Mouse (Mus musculus): ENCODE data around the gene Hunk.

The Hunk gene

DNA sequence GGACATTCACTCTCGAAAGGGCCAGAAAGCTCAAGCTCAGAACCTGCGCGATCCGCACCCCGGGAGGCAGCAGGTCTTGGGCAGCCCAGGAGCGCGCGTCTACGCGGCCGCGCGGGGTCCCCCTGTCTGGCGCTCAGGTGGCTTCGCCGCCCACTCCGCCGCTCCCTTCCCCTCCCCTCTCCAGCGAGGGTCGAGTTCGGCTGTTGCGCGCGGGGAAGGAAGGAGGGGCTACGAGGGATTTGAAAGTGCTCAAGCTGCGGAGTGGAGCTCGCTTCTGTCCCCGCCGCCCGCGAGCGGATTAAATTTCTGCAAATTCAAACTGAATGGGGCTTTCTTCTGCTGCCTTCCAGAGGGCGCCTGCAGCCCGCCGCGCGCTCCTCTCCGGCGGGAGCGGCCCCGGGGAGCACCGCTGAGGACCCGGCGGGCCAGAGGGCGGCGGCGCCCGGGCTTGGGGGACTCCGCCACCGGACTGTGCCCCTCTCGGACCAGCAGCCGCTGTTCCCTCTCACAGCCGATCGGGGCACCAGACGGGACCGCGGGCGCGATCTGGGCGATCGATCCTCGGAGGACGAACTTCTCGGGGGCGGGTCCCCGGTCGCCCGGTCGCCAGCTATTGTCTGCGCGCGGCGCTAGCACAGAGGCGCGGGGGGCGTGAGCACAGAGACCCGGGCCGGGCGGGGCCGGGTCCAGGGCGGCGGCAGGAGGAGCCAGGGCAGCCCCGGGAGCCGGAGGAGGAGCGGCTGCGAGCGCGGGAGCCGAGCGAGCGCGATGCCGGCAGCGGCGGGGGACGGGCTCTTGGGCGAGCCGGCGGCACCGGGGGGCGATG, at the start of gene Hunk:
Gene Hunk (plus strand): TSS at position 326 of the 826 bp plus-strand sequence.
- DNase-seq (ENCODE audit: low spot score in 2 of 2) = no peak

- no peak for DNase-seq (ENCODE audit: low spot score in 2 of 2)
Observed at GRCm38 (mm10) chr16:90339026-90339425, 46.8 kb upstream of the Hunk start.

DNA sequence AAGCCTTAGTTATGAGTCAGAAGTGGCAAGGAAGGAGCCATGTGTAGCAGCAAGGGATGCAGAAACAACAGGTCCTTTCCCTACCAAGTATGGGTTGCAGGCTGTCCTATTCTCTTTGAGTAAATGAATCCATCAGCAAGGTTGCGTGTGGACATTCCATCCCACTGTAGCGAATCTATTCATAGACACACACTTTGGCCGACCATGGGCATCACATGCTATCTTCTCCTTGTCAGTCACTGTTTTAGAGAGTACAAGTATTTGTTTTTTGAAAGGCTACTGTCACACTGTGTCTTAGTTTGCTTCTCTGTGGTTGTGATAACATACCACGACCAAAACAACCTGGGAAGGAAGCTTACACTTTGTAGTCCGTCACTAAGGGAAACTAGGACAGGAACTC, 44.7 kb upstream of the Hunk start:
- no peak for DNase-seq (ENCODE audit: low spot score in 2 of 2)

DNA sequence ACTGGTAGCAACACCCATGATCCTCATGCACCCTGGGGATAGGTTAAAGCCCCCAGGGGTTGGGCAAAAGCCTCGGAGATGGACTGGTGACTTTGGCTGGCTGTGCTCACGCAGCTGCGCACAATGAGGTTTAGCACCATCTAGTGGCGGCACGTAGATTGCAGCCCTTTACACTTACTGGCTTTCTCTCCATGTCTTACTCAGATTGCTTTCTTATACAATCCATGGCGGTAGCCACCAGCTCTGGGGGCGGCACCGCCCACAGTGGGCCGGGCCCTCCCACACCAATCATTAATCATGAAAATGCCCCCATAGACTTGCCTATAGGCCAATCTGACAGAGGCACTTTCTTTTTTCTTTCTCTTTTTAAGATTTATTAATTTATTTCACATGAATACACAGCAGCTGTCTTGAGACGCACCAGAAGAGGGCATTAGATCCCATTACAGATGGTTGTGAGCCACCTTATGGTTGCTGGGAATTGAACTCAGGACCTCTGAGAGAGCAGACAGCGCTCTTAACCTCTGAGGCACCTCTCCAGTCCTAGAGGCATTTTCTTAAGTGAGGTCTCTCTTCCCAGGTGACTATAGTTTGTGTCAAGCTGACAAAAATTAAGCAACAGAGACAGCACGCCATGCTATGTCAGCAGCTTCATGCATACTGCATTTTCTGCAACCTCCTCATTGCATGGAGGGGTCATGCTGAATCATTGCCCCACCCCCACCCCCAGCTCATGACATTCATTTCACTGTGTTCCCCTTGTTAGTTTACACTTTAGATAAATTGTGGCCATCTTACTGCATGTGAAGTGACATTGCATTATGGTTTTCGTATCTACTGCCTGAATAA, 35.9 kb upstream of the Hunk start:
- DNase-seq (ENCODE audit: low spot score in 2 of 2) = peak; percentile 17 to 35

DNA sequence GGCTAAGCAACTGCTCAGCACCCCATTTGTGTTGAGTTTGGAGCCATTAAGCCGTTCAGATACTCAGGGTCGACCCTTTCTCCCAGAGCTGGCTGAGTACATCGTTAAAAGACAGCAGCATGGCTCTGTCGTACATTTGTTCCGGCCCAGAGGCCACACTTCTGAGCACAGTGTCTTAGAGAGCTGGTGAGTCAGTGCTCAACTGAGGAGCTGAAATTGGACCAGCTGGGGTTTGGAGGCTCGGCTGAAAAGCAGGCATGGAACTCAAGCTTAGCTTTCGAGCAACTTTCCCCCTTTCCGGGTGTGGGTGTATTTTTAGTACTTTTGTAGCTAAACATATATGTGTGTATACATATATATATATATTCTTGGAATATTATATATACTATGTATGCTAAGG, 34.1 kb upstream of the Hunk start:
- DNase-seq (ENCODE audit: low spot score in 2 of 2) = no peak

DNA sequence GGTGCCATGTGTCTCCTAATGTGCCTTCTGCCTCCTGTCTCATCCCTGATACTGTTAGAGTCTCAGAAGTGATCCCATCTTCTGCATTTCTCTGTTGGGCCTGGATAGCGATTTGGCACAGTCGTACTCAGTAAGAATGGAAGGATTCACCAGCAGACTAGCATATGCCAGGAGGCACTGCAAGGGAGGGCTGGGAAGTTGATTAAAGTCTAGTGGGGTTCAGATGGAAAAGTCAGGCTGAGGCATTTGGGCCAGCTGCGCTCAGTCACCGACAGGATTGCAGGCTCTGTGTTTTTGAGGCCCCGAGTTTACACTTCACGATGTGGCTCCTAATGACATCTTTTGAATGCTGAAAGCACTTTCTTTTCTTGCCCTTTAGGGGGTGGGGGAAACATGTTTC, 33.1 kb upstream of the Hunk start:
- no peak for DNase-seq (ENCODE audit: low spot score in 2 of 2)

DNA sequence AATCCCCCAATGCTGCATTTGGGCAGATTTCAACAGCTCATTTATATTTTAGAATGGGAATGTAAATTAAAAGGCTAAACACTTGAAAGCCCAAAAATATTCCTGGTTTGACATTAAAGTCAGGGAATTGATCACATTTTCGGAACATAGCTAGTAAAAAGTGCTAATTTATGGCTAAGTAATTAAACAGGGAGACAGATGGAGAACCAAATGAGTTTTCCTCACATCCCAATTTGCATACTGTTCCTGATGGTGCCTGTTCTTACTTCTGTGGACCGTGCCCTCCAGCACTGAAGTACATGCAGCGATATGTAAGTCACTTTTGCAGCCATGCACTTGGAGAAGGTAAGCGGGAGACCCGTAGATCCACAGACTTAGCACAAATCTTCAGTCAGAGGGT, 32.7 kb upstream of the Hunk start:
- no peak for DNase-seq (ENCODE audit: low spot score in 2 of 2)

GRCm38 (mm10) chr16:90359329-90359728, 26.5 kb upstream of the Hunk start:
- DNase-seq (ENCODE audit: low spot score in 2 of 2) = no peak

GRCm38 (mm10) chr16:90359750-90360149, 26.1 kb upstream of the Hunk start:
- DNase-seq (ENCODE audit: low spot score in 2 of 2) = no peak

DNA sequence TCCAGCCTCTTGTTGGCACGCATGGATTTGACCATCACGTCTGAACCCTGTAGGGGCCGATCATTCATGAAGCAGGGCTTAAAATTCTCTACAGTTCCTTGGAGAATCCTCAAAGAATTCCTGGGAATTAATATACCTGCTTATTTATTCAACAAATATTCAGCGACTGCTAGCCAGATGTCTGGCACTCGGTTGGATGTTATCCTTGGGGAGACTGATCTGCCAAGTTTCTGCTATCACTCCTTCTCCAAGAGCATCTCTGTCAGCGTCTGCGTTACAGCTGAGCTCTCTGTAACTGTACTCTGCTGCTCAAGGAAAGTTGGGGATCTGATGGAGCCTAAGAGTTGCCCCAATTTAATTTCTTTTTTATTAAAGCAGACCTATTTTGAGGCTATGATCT, 25.5 kb upstream of the Hunk start:
- DNase-seq (ENCODE audit: low spot score in 2 of 2) = no peak

DNA sequence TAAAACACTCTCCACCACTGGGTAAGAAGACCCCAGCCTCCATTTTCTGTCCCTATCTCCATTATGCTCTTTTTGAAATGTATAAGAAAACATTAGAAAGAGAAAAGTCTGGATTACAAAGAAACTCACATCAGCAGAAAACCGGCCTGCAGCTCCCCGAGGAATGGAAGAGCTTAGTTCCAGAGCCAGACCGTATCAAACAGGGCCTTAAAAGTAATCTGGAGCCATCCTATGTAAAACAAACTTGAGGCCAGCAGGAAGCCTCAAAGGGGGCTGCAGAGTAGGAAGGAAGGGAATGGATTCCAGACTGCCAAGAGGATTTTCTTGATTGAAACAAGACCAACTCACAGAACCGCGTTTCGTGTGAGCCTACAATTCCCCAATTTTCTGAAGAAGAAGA, 22.9 kb upstream of the Hunk start:
- no peak for DNase-seq (ENCODE audit: low spot score in 2 of 2)

- DNase-seq (ENCODE audit: low spot score in 2 of 2) = peak; percentile 22 to 43
Observed at GRCm38 (mm10) chr16:90379897-90380296, 5.9 kb upstream of the Hunk start.

GRCm38 (mm10) chr16:90381633-90382032, 4.2 kb upstream of the Hunk start:
- no peak for DNase-seq (ENCODE audit: low spot score in 2 of 2)

- no peak for DNase-seq (ENCODE audit: low spot score in 2 of 2)
Observed at GRCm38 (mm10) chr16:90382701-90383280, 3.0 kb upstream of the Hunk start.

DNA sequence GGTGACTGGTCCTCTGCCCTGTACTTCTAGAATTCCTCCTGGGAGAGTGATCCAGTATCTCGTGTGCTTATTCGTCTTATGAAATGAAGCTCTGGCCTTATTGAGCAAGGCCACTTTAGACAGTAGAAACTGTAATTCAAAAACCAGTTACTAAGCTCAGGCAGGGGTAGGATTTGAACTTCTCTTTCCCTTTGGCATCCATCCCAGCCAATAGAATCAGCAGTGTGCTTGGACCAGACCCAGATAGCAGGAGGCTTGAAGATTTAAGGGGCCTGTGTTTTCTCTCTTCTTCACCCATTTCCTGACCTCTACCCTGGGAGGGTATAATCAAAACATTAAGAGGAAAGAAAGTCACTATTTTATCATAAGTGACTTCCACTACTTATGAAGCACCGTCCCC, 1.8 kb upstream of the Hunk start:
- no peak for DNase-seq (ENCODE audit: low spot score in 2 of 2)

DNA sequence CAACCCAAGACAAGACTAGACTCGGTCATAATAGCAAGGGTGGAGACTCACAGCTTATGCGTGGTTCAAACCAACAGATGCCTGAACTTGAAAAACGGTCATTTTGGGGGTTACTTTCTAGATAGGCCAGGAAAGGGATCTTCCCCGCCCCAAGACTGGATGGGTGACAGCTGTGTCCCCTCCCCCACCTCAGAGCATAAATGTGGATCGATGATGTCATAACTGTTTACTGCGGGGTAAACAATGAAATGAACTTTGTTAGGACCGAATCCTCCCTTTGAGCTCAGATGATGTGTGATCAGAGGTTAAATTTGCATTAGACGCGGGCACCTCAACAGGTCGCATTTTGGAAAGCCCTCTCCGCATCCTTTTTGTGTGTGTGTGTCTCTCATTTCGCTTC, 967 bp upstream of the Hunk start:
- DNase-seq (ENCODE audit: low spot score in 2 of 2) = no peak

- no peak for DNase-seq (ENCODE audit: low spot score in 2 of 2)
Observed at GRCm38 (mm10) chr16:90385326-90385687, 506 bp upstream of the Hunk start.

DNA sequence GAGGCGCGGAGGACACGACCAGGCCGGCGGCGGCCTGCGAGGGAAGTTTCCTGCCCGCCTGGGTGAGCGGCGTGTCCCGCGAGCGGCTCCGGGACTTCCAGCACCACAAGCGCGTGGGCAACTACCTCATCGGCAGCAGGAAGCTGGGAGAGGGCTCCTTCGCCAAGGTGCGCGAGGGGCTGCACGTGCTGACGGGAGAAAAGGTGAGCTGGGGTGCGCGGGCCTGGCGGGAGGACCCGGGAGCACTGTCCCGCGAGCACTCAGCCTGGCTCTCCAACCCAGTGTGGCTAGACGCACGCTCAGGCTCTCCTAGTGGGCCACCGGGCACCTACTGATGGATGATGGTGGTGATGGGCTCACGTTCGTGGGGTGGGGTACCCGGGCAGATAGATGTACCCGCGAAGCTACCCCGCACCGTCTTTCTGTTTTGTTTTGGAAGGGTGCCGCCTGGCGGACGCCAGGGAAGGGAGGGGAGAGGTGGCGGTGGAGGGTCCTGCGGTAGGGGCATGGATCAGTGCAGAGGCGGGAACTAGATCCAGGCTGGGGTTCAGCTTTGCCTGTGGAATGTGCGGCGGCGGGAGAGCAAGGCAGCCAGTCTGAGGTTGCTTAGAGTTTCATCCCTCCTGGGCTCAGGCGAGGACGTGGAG, 824 bp downstream of the Hunk start:
- no peak for DNase-seq (ENCODE audit: low spot score in 2 of 2)

DNA sequence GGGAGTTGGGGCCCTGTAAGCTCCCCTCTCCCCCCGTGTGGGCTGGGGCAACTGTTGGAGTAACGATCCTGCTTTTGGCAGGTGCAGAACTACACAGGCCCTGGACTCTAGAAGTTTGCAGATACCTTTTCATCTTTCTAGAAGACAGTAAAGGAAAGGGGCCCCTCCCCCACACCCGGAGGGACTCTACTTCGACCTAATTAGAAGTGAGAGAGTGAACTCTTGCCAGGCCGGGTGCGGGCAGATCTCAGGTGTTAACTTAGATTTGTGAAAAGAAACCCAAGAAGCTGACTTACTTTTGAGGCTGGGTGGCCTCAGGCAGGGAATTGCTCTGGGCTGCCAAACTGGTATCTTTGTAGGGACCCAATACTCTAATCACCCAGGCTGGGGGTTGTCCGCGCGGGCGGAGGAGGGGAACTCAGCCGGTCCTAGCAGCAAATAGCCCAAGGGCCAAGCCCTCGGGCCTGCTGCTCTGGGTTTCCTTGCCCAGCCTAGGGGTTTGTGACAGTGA, 1.4 kb downstream of the Hunk start:
- no peak for DNase-seq (ENCODE audit: low spot score in 2 of 2)

GRCm38 (mm10) chr16:90387961-90388360, 2.1 kb downstream of the Hunk start:
- no peak for DNase-seq (ENCODE audit: low spot score in 2 of 2)

- DNase-seq (ENCODE audit: low spot score in 2 of 2) = no peak
Observed at GRCm38 (mm10) chr16:90389103-90389750, 3.4 kb downstream of the Hunk start.

Data from spleen, postnatal 14 days (tissue).